Mouse (Mus musculus) forebrain, embryonic 10.5 days (tissue): ENCODE results near the gene Zfp82. TPM values are rescaled to one million over a fixed set of nuclear protein-coding genes. Genes with fewer than 3 reads are reported as not detected.
A peak's percentile ranks its signal among the peaks of the same experiment; 100 is the strongest.
"Not testable (repeated sequence)": the region's sequence is repeated elsewhere in the genome, so short reads cannot be mapped to it uniquely, and the experiment has no call there.

ENCODE experiments used
- DNase-seq: peaks from one replicate; pipeline ENCODE4 v3.0.0-alpha.2; 2017; ENCODE audit warnings: low spot score; ENCODE audit errors: extremely low spot score
- H3K27ac ChIP-seq: fragments of 300-500 bp; sonication (generic); 2 replicates; pipeline ENCODE4 v1.5.1; 2016; ENCODE audit warnings: mild to moderate bottlenecking
- H3K27me3 ChIP-seq: fragments of 300-500 bp; sonication (generic); 2 replicates; pipeline ENCODE4 v1.6.1; 2016; ENCODE audit warnings: mild to moderate bottlenecking; ENCODE audit not compliant: poor library complexity, severe bottlenecking
- H3K36me3 ChIP-seq: fragments of 300-500 bp; sonication (generic); replicated peaks from 2 replicates; pipeline ENCODE4 v1.6.1; 2016; ENCODE audit warnings: mild to moderate bottlenecking, moderate library complexity
- H3K4me1 ChIP-seq: fragments of 300-500 bp; sonication (generic); 2 replicates; pipeline ENCODE4 v1.6.1; 2016
- H3K4me3 ChIP-seq: fragments of 300-500 bp; sonication (generic); 2 replicates; pipeline ENCODE4 v1.5.1; 2016; ENCODE audit warnings: mild to moderate bottlenecking, moderate library complexity
- H3K9me3 ChIP-seq: fragments of 300-500 bp; sonication (generic); 2 replicates; pipeline ENCODE4 v1.6.1; 2016; ENCODE audit warnings: mild to moderate bottlenecking, moderate library complexity
- WGBS: fragments of 180-500 bp; shearing (Covaris S2); methylation state at CpG from one replicate; pipeline ENCODE4 v1.1.7; 2016; 5-methylcytosine and 5-hydroxymethylcytosine counted together
- polyA plus RNA-seq: library from polyadenylated mRNA; unstranded; fragments of >200 nt; fragmentation: Nextera tagmentation; extraction: Ambion mirVana; gene quantifications from 2 replicates; pipeline ENCODE4 v1.2.1, GENCODE M21; 2016

The Zfp82 gene
- polyA plus RNA-seq = 5.9 and 6.4 TPM in 2 replicates

DNA sequence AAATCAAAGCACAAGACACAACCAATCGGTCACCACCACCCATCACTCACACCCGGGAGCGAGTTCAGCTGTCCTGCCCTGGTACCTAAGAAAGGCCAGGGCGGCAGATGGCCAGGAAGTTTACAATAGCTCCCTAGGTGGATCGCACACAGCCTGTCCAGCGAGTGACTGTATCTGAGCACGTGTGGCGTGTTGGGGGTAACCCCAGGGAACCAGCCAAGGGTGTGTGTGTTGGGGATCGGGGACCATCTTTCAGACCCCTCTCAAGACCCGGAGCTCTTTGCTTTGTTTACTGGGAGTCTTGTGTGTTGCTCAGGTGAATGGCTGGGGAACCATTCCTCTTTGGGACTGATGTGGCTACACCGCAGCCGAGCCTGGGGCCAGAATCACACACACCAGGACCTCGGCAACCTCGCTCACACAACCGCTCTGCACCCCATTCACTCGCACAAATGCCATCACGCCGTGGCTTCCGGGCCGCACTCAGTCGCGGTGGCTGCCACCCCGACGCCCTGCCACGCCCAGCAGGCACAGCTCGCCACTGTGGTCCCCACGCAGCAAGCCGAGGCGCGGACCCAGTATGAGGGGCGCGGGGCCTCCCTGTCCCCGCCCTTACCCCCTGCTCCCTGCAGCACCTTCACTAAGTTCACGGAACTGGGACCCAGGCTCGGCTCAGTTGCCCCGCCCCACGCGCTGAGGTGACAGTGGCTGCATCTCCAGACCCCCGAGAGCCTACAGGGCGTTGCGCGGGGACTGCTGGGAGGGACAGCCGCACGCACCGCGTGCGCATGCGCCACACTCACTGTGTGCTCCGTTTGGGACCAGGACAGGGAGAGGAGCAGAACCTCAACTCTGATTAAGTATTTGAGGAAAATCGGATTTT is at the start of gene Zfp82:
Zfp82 (minus strand) TSS at position 755 of the 883 bp plus-strand sequence.
- Histone ChIP-seq H3K4me3 (peak within 1 kb of the TSS; percentile 90), H3K27ac (peak within 1 kb of the TSS; percentile 91), H3K27me3 (no peaks in the 10 kb centered on the region), H3K4me1 (peaks cover 15% of the 10 kb centered on the region), H3K36me3 (peaks cover 57% of the 10 kb centered on the region), H3K9me3 (no peaks in the 10 kb centered on the region)
- under 1% methylated on average over 50 of the region's 50 CpGs for WGBS
- DNase-seq = peak; percentile 83

DNA sequence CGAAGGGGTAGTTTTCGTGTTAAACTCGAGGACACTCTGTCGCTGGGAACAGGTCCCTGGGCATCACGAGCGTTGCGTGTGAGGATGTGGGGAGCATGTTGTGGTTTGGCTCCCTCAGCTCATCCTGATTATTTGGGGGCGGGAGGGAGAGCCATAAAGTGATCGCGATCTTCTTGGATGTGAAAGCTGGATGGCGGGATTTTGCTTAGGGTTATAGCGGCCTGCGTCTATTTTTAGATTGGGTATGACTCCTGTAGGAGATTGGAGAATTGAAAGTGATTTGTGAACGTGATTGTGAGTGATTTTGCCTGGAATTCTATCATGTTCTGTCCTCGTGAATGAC is 49.5 kb upstream of the Zfp82 start:
- H3K9me3 ChIP-seq = peaks cover 10% of the 10 kb centered on the region
- peak overlapping the region; percentile 61 for H3K4me3 ChIP-seq
- no peaks in the 10 kb centered on the region for H3K27me3 ChIP-seq
- 12% methylated on average over 15 of the region's 15 CpGs for WGBS
- no peak for DNase-seq
- peaks cover 19% of the 10 kb centered on the region for H3K36me3 ChIP-seq
- peaks cover 18% of the 10 kb centered on the region for H3K4me1 ChIP-seq
- H3K27ac ChIP-seq = peak overlapping the region; percentile 89

- Histone ChIP-seq H3K27ac (peak within 1 kb of the TSS; percentile 89), H3K9me3 (peaks cover 10% of the 10 kb centered on the region), H3K36me3 (peaks cover 13% of the 10 kb centered on the region), H3K4me1 (peaks cover 18% of the 10 kb centered on the region), H3K27me3 (no peaks in the 10 kb centered on the region), H3K4me3 (peak within 1 kb of the TSS; percentile 61)
- 1% methylated on average over 61 of the region's 61 CpGs for WGBS
- peak; percentile 92 for DNase-seq
Measured at GRCm38 (mm10) chr7:30121308-30122187, 48.8 kb upstream of the Zfp82 start, which contains the start of gene Zfp382. TSS of gene Zfp382 (plus strand) at chr7:30121942.

DNA sequence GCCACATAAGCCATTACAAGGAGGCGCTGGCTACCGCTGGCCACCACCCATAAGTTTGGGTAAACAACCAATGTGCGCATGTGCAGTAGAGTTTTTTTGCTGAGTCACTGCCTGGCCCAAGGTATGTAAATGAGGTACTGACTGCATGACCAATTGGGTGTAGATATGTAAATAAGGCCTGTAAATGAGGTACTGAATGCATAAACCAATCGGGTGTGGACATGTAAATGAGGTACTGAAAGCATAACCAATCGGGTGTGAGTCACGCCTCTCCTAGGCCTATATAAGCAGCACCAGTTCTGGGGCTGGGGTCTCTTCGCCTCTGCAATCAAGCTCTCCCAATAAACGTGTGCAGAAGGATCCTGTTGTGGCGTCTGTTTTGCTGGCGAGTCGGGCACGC is 45.2 kb upstream of the Zfp82 start:
- peaks cover 16% of the 10 kb centered on the region for H3K4me1 ChIP-seq
- 94% methylated on average over 12 of the region's 12 CpGs for WGBS
- not testable (repeated sequence) for H3K36me3 ChIP-seq, H3K27ac ChIP-seq, H3K27me3 ChIP-seq, DNase-seq, H3K4me3 ChIP-seq
- H3K9me3 ChIP-seq = peaks cover 38% of the 10 kb centered on the region

- no peak for DNase-seq
- Histone ChIP-seq H3K27me3 (no peaks in the 10 kb centered on the region), H3K27ac (no peak overlapping the region), H3K4me3 (no peak overlapping the region), H3K9me3 (peaks cover 38% of the 10 kb centered on the region), H3K36me3 (no peaks in the 10 kb centered on the region; the same call in 1 of the 2 replicates), H3K4me1 (peaks cover 2% of the 10 kb centered on the region)
- 93% methylated on average over 5 of the region's 5 CpGs for WGBS
Measured at GRCm38 (mm10) chr7:30116076-30116475, 43.4 kb upstream of the Zfp82 start.

DNA sequence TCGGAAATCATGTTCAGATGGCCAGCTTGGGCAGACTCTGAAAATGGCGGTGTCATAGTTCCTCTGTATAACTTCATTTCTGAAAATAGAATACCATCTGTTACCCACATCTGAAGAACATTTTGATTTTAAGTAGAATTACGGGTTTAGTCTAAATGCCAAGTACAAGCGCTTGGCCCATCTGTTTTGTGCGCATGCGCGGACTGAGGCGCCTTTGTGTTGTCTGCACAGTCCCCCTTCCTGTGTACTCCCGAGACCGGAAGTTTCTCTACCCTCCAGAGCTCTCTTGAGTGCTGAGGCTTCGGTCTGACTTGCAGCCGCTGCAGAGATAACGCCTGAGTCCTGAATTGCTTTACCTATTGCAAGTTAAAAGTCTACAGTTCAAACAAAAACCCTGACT is 26.6 kb upstream of the Zfp82 start:
- H3K4me3 ChIP-seq = no peak overlapping the region
- no peak overlapping the region for H3K27ac ChIP-seq
- WGBS = 96% methylated on average over 13 of the region's 13 CpGs
- H3K36me3 ChIP-seq = peaks cover 73% of the 10 kb centered on the region
- DNase-seq = no peak
- H3K9me3 ChIP-seq = peaks cover 30% of the 10 kb centered on the region
- H3K27me3 ChIP-seq = no peaks in the 10 kb centered on the region
- peaks cover 16% of the 10 kb centered on the region for H3K4me1 ChIP-seq

- H3K4me3 ChIP-seq = peak overlapping the region; percentile 68
- H3K36me3 ChIP-seq = peaks cover 37% of the 10 kb centered on the region
- WGBS = 22% methylated on average over 5 of the region's 5 CpGs
- no peak for DNase-seq
- no peaks in the 10 kb centered on the region; the same call in 1 of the 2 replicates for H3K9me3 ChIP-seq
- H3K4me1 ChIP-seq = peaks cover 26% of the 10 kb centered on the region
- peak overlapping the region; percentile 98 for H3K27ac ChIP-seq
- no peaks in the 10 kb centered on the region for H3K27me3 ChIP-seq
Measured at GRCm38 (mm10) chr7:30095551-30096125, 22.9 kb upstream of the Zfp82 start.

GRCm38 (mm10) chr7:30094646-30095429 is 22.1 kb upstream of the Zfp82 start, which contains the start of gene Zfp260:
TSS of gene Zfp260 (plus strand) at chr7:30094777.
- WGBS = under 1% methylated on average over 26 of the region's 26 CpGs
- H3K4me1 ChIP-seq = peaks cover 26% of the 10 kb centered on the region
- H3K27me3 ChIP-seq = no peaks in the 10 kb centered on the region
- H3K36me3 ChIP-seq = peaks cover 29% of the 10 kb centered on the region
- H3K4me3 ChIP-seq = peak within 1 kb of the TSS; percentile 68
- DNase-seq = peak; percentile 94
- H3K27ac ChIP-seq = peak within 1 kb of the TSS; percentile 98
- H3K9me3 ChIP-seq = no peaks in the 10 kb centered on the region; the same call in 1 of the 2 replicates

GRCm38 (mm10) chr7:30093918-30094415 is 21.3 kb upstream of the Zfp82 start:
- WGBS = 75% methylated on average over 6 of the region's 6 CpGs
- H3K36me3 ChIP-seq = peaks cover 20% of the 10 kb centered on the region
- no peaks in the 10 kb centered on the region; the same call in 1 of the 2 replicates for H3K9me3 ChIP-seq
- H3K27ac ChIP-seq = peak overlapping the region; percentile 98; the same call in 1 of the 2 replicates
- peak overlapping the region; percentile 68 for H3K4me3 ChIP-seq
- peaks cover 32% of the 10 kb centered on the region for H3K4me1 ChIP-seq
- DNase-seq = no peak
- no peaks in the 10 kb centered on the region for H3K27me3 ChIP-seq

DNA sequence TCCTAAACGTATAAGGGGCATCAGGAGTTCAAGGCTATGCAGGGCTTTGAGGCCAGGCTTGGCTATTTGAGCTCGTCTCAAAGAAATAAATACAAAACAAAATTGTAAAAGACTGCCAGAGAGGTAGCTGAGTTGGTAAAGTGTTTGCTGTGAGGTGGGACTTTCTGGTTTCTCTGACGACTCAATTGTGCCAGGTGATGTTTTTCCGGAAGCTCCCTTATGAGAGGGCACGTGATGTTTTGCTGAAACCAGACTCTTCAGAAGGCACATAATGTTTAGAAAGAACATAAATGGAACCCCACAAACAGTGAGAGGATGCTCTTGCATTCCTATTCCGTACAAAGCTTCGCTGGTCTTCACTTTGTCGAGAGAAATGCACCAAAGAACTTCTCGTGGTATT is 20.0 kb upstream of the Zfp82 start:
- no peak for DNase-seq
- WGBS = 83% methylated on average over 9 of the region's 9 CpGs
- no peaks in the 10 kb centered on the region; the same call in 1 of the 2 replicates for H3K9me3 ChIP-seq
- no peaks in the 10 kb centered on the region for H3K27me3 ChIP-seq
- no peak overlapping the region for H3K27ac ChIP-seq
- peaks cover 44% of the 10 kb centered on the region for H3K4me1 ChIP-seq
- H3K36me3 ChIP-seq = peaks cover 13% of the 10 kb centered on the region
- H3K4me3 ChIP-seq = no peak overlapping the region

- Histone ChIP-seq H3K27ac (peak overlapping the region; percentile 92), H3K4me1 (peaks cover 41% of the 10 kb centered on the region), H3K36me3 (peaks cover 19% of the 10 kb centered on the region), H3K4me3 (peak overlapping the region; percentile 74), H3K27me3 (no peaks in the 10 kb centered on the region), H3K9me3 (no peaks in the 10 kb centered on the region)
- no peak for DNase-seq
- 10% methylated on average over 9 of the region's 9 CpGs for WGBS
Measured at GRCm38 (mm10) chr7:30090970-30091585, 18.4 kb upstream of the Zfp82 start.
